Mouse (Mus musculus) olfactory bulb, adult 2 months (tissue): ENCODE measurements around the gene Nhlrc3.

Experiments used
- CTCF ChIP-seq: fragments of 200-500 bp; IDR thresholded peaks from 2 replicates; pipeline ENCODE4 v1.5.1; 2012; ENCODE audit warnings: low read depth, mild to moderate bottlenecking, low read length, moderate library complexity; ENCODE audit not compliant: insufficient read depth
- POLR2A ChIP-seq: fragments of 200-500 bp; IDR thresholded peaks from 2 replicates; pipeline ENCODE4 v1.6.1; 2012; ENCODE audit warnings: mild to moderate bottlenecking, low read depth, low read length, moderate library complexity; ENCODE audit not compliant: insufficient read depth

- TF ChIP-seq CTCF (no peak), POLR2A (no peak)
These were observed 6.5 kb upstream of the Nhlrc3 start for GRCm38 (mm10) chr3:53469650-53470049.
